Mouse (Mus musculus): Measurements from ENCODE around the gene Hspb2.

Hspb2 gene

GRCm38 (mm10) chr9:50714188-50714587 is 38.0 kb downstream of the Hspb2 start:
- DNase-seq (ENCODE audit: low read depth, low spot score): no peak

- DNase-seq (ENCODE audit: low read depth, low spot score): no peak
Observed at GRCm38 (mm10) chr9:50711337-50711736, 40.8 kb downstream of the Hspb2 start.

- DNase-seq (ENCODE audit: low read depth, low spot score): no peak
Observed at GRCm38 (mm10) chr9:50709108-50709507, 43.0 kb downstream of the Hspb2 start.

GRCm38 (mm10) chr9:50704907-50705306 is 47.2 kb downstream of the Hspb2 start:
- DNase-seq (ENCODE audit: low read depth, low spot score): no peak

Data from telencephalon, adult 2 months (tissue).